Mouse (Mus musculus) limb, embryonic 12.5 days (tissue): ENCODE measurements around the gene Lrwd1. TPM values are rescaled to one million over a fixed set of nuclear protein-coding genes. Genes with fewer than 3 reads are reported as not detected.
"Not testable (repeated sequence)": the region's sequence is repeated elsewhere in the genome, so short reads cannot be mapped to it uniquely, and the experiment has no call there.

Experiments used
- ATAC-seq: fragments of 200-750 bp; cut with Nextera tagmentation; 2 replicates; pipeline ENCODE4 v1.8.0; 2017; ENCODE audit warnings: low read depth, moderate TSS enrichment; ENCODE audit not compliant: insufficient number of reproducible peaks, insufficient read depth, low FRiP score, low TSS enrichment
- H3K27ac ChIP-seq: fragments of 300-500 bp; sonication (generic); 2 replicates; pipeline ENCODE4 v1.5.1; 2016; ENCODE audit warnings: mild to moderate bottlenecking, moderate library complexity
- H3K27me3 ChIP-seq: fragments of 300-500 bp; sonication (generic); 2 replicates; pipeline ENCODE4 v1.6.1; 2016; ENCODE audit warnings: mild to moderate bottlenecking, moderate library complexity
- H3K36me3 ChIP-seq: fragments of 300-500 bp; sonication (generic); 2 replicates; pipeline ENCODE4 v1.6.1; 2016; ENCODE audit warnings: mild to moderate bottlenecking, moderate library complexity
- H3K4me1 ChIP-seq: fragments of 300-500 bp; sonication (generic); replicated peaks from 2 replicates; pipeline ENCODE4 v1.6.1; 2016
- H3K4me2 ChIP-seq: fragments of 300-500 bp; sonication (generic); 2 replicates; pipeline ENCODE4 v1.6.1; 2016; ENCODE audit warnings: mild to moderate bottlenecking, moderate library complexity
- H3K4me3 ChIP-seq: fragments of 300-500 bp; sonication (generic); replicated peaks from 2 replicates; pipeline ENCODE4 v1.5.1; 2016; ENCODE audit warnings: mild to moderate bottlenecking
- H3K9ac ChIP-seq: fragments of 300-500 bp; sonication (generic); replicated peaks from 2 replicates; pipeline ENCODE4 v1.6.1; 2016; ENCODE audit warnings: mild to moderate bottlenecking, moderate library complexity
- H3K9me3 ChIP-seq: fragments of 300-500 bp; sonication (generic); 2 replicates; pipeline ENCODE4 v1.6.1; 2016; ENCODE audit warnings: mild to moderate bottlenecking, moderate library complexity
- WGBS: fragments of 180-500 bp; shearing (Covaris S2); methylation state at CpG from one replicate; pipeline ENCODE4 v1.1.7; 2016; 5-methylcytosine and 5-hydroxymethylcytosine counted together
- polyA plus RNA-seq: library from polyadenylated mRNA; unstranded; fragments of >200 nt; fragmentation: Nextera tagmentation; extraction: Ambion mirVana; gene quantifications from 2 replicates; pipeline ENCODE4 v1.2.1, GENCODE M21; 2016

Gene Lrwd1
- polyA plus RNA-seq, 1 experiment from 2014 or later: 49.6 TPM

DNA sequence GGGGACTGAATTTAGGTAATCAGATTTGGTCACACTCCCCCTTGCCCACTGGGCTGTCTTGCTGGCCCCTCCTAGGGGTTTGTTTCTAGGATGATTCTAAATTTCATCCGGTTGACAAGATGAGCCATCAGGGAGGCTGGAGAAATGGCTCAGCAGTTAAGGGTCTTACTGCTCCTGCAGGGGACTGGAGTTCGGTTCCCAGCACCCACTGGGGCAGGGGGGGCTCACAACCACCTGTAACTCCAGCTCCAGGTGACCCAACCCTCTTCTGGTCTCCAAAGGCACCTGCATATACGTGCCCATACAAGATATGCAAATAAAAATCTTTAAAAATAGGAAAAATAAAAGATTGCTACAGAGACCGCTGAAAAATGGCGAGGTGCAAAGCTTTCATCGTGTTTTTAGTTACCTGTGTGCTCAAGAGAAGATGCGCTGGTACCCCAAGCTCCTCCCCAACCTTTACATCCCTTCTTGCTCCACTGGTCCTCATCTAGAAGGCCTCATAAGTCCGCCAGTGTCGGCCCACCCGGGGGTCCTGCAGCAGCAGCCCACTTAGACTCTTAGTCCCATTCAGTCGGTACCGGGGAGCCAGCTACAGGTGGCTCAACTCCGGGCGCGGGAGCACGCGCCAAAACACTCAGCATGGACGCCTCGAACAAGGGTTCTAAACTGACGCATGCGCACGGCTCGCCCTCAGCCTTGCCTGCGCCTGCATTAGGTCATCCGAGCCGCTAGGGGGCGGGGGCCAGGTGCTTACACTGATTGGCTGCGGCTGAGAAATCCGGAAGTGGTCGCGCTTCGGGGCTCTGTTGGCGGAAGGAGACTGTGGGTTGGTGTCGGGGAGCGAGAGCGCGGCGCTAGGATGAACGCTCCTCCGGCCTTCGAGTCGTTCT is 19.7 kb downstream of the Lrwd1 start, which contains the start of gene Polr2j:
Polr2j (plus strand) TSS at position 741 of the 893 bp plus-strand sequence.
- Histone ChIP-seq H3K27me3 (no peaks in the 10 kb centered on the region), H3K4me2 (peak within 1 kb of the TSS; percentile 92), H3K4me1 (peaks cover 21% of the 10 kb centered on the region), H3K9ac (peak within 1 kb of the TSS; percentile 83), H3K27ac (0 out of 2 replicates have a peak within 1 kb of the TSS, but pooled peaks have one; percentile 56), H3K4me3 (peak within 1 kb of the TSS; percentile 90), H3K9me3 (no peaks in the 10 kb centered on the region), H3K36me3 (peaks cover 23% of the 10 kb centered on the region)
- peak; percentile 90 for ATAC-seq
- 3% methylated on average over 42 of the region's 42 CpGs for WGBS

DNA sequence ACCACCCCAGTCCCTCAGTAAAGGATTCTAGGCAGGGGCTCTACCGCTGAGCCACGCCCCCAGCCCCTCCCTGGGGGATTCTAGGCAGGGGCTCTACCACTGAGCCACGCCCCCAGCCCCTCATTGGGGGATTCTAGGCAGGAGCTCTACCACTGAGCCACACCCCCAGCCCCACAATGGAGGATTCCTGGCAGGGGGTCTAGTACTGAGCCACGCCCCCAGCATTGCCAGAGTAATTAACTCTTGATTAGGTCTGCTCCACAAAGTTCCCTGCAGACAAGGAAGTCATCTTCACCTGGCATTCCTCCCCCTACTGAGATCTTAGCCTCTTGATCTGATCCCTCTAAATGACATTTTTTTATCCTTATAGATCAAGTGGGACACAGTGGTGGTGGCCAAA is 22.3 kb downstream of the Lrwd1 start:
- not testable (repeated sequence) for H3K9ac ChIP-seq, H3K9me3 ChIP-seq, ATAC-seq, H3K4me3 ChIP-seq, H3K36me3 ChIP-seq, H3K27me3 ChIP-seq, H3K27ac ChIP-seq, H3K4me2 ChIP-seq
- peaks cover 21% of the 10 kb centered on the region for H3K4me1 ChIP-seq
- 45% methylated on average over 4 of the region's 4 CpGs for WGBS

DNA sequence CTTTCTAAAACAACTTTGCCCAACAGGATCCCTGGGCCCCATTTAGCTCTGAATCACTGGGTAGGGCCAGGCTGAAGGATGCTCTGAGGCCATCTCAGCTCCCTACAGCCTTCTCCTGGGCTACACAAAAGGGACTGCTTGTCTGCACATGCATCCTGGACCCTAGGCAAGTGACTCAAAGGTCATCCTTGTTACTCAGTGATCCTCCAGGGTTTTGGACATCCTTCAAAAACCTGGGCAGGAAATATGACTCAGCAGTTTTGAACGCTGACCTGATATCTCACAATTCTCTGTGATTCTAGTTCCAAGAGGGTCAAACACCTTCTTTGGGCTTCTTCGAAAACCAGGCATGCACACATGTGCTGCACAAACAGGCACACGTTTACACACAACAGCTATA is 26.8 kb downstream of the Lrwd1 start:
- H3K4me3 ChIP-seq: no peak overlapping the region
- H3K36me3 ChIP-seq: no peaks in the 10 kb centered on the region
- H3K9me3 ChIP-seq: 0 out of 2 replicates have a peak, but pooled peaks cover 3% of the 10 kb centered on the region
- 84% methylated on average over 3 of the region's 3 CpGs for WGBS
- no peak for ATAC-seq
- H3K27ac ChIP-seq: no peak overlapping the region
- no peaks in the 10 kb centered on the region for H3K4me1 ChIP-seq
- no peak overlapping the region for H3K4me2 ChIP-seq
- no peak overlapping the region for H3K9ac ChIP-seq
- peaks cover 13% of the 10 kb centered on the region for H3K27me3 ChIP-seq

DNA sequence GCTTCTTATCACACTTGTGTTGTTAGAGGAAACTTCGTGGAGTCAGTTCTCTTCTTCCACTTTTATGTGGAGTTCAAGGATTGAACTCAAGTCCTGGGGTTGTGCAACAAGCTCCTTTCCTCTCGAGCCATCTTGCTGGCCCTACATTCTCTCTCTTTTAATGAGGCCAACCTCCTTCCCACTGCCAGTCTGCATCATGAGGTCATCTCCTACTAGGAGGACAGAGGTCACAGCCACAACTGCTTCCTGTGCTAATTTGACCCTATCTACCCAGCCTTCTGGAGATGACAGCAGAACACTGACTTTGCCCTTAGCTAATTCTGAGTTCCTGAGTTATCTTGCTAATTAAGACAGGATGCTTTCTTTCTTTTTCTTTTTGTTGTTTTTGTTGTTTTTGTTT is 27.4 kb downstream of the Lrwd1 start:
- no peak for ATAC-seq
- no peak overlapping the region for H3K27ac ChIP-seq

DNA sequence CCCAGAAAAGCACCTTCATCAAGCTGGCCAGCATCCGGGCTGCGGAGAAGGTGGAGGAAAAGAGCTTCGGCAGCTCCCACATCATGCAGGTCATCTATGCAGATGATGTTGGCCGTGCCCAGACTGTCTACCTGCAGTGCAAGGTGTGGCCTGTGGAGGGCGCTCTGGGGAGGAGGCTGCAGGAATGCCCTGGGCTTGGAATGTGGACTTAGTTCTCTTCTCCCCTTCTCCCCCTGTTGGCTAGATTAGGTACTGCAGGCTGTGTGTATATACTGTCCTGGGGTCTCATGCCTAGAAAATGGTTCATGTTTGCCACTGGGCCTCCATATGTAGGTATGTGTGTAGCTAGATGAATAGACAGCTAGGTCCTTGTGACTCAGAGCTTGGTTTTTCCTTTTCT is 31.4 kb downstream of the Lrwd1 start:
- Histone ChIP-seq H3K4me3 (no peak overlapping the region), H3K9me3 (0 out of 2 replicates have a peak, but pooled peaks cover 3% of the 10 kb centered on the region), H3K9ac (no peak overlapping the region), H3K4me1 (peaks cover 9% of the 10 kb centered on the region; the same call in 1 of the 2 replicates), H3K27me3 (peaks cover 43% of the 10 kb centered on the region), H3K27ac (no peak overlapping the region), H3K4me2 (no peak overlapping the region), H3K36me3 (no peaks in the 10 kb centered on the region)
- WGBS: 88% methylated on average over 5 of the region's 5 CpGs
- no peak for ATAC-seq

More for the DNA sequence above, 27.4 kb downstream of the Lrwd1 start:
- Histone ChIP-seq H3K9me3 (0 out of 2 replicates have a peak, but pooled peaks cover 3% of the 10 kb centered on the region), H3K4me1 (no peaks in the 10 kb centered on the region), H3K4me2 (no peak overlapping the region), H3K27me3 (peaks cover 16% of the 10 kb centered on the region), H3K36me3 (no peaks in the 10 kb centered on the region), H3K4me3 (no peak overlapping the region), H3K9ac (no peak overlapping the region)
- whole genome bisulfite sequencing: 51% methylated on average over 2 of the region's 2 CpGs

DNA sequence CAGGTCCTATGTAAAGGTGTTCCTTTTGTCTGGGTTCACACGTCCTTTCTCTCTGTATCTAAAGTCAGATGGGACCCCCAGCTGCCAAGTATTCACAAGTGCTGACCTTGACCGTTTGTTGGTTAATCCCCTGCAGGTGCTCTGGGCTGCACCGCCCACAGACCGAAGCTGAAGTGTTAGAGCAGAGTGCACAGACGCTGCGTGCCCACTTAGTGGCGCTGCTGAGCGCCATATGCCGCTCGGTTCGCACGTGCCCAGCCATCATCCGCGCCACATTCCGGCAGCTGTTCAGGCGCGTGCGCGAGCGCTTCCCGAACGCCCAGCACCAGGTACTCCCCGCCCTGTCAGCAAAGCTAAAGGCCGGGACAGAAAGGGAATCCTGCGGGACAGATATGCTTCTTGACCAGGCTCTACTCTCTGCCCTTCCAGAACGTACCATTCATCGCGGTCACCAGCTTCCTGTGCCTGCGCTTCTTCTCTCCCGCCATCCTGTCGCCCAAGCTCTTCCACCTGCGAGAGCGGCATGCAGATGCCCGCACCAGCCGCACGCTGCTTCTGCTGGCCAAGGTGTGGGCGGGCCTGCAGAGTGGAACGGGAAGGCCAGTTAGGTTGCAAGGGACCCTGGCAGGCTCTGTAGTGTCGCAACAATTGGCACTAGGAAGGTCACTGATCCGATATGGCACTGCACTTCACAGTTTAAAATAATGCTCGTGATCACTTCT is 33.6 kb downstream of the Lrwd1 start:
- Histone ChIP-seq H3K4me3 (peak overlapping the region; percentile 36), H3K27ac (no peak overlapping the region)

DNA sequence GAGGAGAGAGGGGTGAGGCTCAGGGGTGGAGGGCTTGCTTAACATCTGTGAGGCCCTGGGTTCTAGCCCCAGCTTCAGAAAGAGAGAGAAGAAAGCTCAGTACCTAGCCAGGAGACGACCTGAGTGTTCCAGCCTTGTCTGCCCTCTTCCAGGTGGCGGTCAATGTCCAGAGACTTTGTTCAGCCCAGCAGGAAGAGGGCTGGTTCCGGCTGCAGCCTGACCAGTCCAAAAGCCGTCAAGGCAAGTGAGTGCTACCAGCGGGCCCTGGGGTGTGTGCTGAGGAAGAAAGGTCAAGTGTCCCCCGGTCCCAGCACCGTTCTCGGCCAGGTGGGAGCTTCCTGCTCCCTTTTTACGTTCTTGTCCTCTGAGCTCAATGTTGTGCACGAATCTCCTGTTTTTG is 37.3 kb downstream of the Lrwd1 start:
- 80% methylated on average over 10 of the region's 10 CpGs for WGBS
- H3K36me3 ChIP-seq: no peaks in the 10 kb centered on the region
- ATAC-seq: no peak

More for the DNA sequence above, 33.6 kb downstream of the Lrwd1 start:
- H3K27me3 ChIP-seq: peaks cover 43% of the 10 kb centered on the region
- H3K4me1 ChIP-seq: peaks cover 9% of the 10 kb centered on the region; the same call in 1 of the 2 replicates
- WGBS: 6% methylated on average over 41 of the region's 41 CpGs
- ATAC-seq: peak; percentile 48; the same call in 1 of the 2 replicates
- H3K36me3 ChIP-seq: no peaks in the 10 kb centered on the region
- H3K4me2 ChIP-seq: peak overlapping the region; percentile 63
- peak overlapping the region; percentile 51 for H3K9ac ChIP-seq
- 0 out of 2 replicates have a peak, but pooled peaks cover 3% of the 10 kb centered on the region for H3K9me3 ChIP-seq

DNA sequence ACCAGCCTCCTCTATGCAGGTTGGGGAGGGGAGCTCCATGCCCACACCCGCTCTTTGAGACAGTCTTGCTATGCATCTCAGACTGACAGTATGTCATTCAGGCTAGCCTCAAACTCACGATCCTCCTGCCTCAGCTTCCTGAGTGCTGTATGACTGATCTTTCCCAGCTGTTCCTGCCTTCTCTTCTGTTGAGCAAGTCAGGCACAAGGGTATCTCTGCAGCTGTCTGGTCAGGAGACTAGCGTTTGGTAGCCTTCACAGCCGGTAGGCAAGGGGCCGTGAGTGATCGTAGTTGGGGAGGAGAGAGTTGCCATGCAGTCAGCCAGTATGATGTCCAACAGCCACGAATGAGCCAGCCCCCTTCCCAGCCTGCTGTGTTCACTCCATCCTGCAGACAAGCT is 40.8 kb downstream of the Lrwd1 start:
- no peaks in the 10 kb centered on the region for H3K9me3 ChIP-seq
- no peak overlapping the region for H3K4me3 ChIP-seq
- H3K4me1 ChIP-seq: no peaks in the 10 kb centered on the region
- WGBS: 71% methylated on average over 7 of the region's 7 CpGs
- peaks cover 3% of the 10 kb centered on the region; the same call in 1 of the 2 replicates for H3K27me3 ChIP-seq
- no peak overlapping the region for H3K4me2 ChIP-seq
- H3K9ac ChIP-seq: no peak overlapping the region
- ATAC-seq: no peak
- no peak overlapping the region for H3K27ac ChIP-seq
- H3K36me3 ChIP-seq: no peaks in the 10 kb centered on the region

More for the DNA sequence above, 37.3 kb downstream of the Lrwd1 start:
- Histone ChIP-seq H3K27ac (no peak overlapping the region), H3K4me2 (no peak overlapping the region), H3K9me3 (no peaks in the 10 kb centered on the region), H3K4me3 (no peak overlapping the region), H3K9ac (no peak overlapping the region), H3K27me3 (peaks cover 29% of the 10 kb centered on the region), H3K4me1 (peaks cover 9% of the 10 kb centered on the region; the same call in 1 of the 2 replicates)

DNA sequence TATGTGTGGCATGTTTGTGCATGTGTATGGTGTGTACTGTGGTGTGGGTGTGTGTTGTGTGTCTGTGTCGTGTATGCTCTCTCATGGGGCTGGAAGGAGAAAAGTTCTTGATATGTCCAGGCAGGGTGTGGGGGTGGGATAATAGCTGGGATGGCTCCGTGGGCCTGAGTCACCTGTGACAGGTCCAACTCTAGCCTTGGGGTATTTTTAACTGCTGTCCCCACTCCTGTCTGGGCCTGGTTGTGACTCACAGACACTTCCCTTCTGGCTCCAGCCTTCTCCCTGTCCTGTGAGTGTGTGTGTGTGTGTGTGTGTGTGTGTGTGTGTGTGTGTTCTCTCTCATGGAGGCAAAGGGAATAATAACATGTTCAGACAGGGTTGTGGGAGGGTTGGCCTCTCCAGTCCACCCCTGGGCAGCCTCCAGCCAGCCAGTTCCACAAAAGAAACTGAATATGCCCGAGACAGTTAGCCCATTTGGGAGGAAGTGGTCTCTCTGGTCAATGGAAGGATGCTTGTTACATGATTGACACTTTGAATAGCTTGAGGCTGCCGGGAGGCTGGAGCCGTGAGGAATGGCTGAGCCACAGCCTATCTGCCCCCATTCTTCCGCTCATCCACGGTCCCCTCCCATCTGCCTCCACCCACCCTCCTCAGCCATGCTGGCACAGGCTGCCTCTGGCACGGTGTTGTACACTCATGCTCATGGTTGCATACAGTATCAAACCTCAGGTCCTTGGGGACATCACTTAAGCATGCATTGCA is 41.4 kb downstream of the Lrwd1 start:
- Histone ChIP-seq H3K27me3 (peaks cover 5% of the 10 kb centered on the region; the same call in 1 of the 2 replicates), H3K9me3 (no peaks in the 10 kb centered on the region), H3K27ac (no peak overlapping the region), H3K4me3 (no peak overlapping the region), H3K9ac (no peak overlapping the region), H3K36me3 (no peaks in the 10 kb centered on the region), H3K4me1 (no peaks in the 10 kb centered on the region), H3K4me2 (no peak overlapping the region)
- ATAC-seq: no peak
- WGBS: 75% methylated on average over 8 of the region's 8 CpGs

DNA sequence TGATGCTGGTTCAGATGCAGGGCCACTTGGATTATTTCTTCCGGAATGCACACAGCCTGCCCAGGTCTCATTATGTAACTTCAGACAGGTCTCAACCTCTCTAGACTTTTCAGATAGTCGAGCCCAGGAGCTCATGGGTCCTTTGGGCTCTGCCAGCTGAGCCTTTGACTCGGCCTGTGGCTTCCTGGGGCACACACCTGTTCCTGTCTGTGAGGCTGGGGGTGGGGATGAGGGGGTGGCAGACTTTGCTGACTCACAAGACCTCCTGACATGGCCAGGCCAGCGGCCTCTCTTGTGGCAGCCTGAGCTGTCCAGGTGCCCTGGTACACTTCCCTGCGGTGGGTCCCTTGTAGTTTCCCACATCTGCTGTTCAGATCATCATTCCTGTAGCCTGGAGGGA is 43.9 kb downstream of the Lrwd1 start:
- 64% methylated on average over 5 of the region's 5 CpGs for WGBS
- H3K27ac ChIP-seq: no peak overlapping the region
- ATAC-seq: no peak
- no peak overlapping the region for H3K9ac ChIP-seq
- H3K4me1 ChIP-seq: no peaks in the 10 kb centered on the region
- H3K36me3 ChIP-seq: no peaks in the 10 kb centered on the region
- H3K9me3 ChIP-seq: no peaks in the 10 kb centered on the region
- H3K27me3 ChIP-seq: peaks cover 19% of the 10 kb centered on the region; the same call in 1 of the 2 replicates
- no peak overlapping the region for H3K4me3 ChIP-seq
- H3K4me2 ChIP-seq: no peak overlapping the region
